Mouse (Mus musculus) cortical plate, adult 2 months (tissue): Measurements from ENCODE around the gene Gm3336.

Source experiments
- CTCF ChIP-seq: fragments of 200-500 bp; IDR thresholded peaks from 2 replicates; pipeline ENCODE4 v1.5.1; 2011; ENCODE audit warnings: mild to moderate bottlenecking, control low read depth, low read length; ENCODE audit not compliant: insufficient read depth; ENCODE audit errors: extremely low read depth
- POLR2A ChIP-seq: fragments of 200-500 bp; IDR thresholded peaks from 2 replicates; pipeline ENCODE4 v1.6.1; 2011; ENCODE audit warnings: mild to moderate bottlenecking, low read length, control low read depth; ENCODE audit not compliant: insufficient read depth; ENCODE audit errors: extremely low read depth

DNA sequence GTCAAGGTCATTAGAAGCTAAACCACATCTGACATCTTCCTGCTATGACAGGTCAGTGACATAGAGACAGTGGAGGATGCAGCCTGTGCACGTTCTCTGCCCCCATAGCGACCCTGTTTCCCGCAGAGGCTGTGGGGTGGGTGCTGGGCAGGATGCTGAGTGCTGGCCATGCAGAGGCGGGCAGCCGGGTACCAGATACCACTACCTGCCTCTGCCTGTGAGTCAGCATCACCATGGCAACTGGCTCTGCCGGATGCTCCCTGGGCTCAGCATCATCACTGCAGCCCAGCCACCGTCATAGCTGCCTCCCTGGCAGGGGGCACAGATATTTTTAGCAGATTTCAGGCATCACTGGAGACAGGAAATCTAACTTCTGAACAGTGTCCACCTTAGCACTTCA, 34.1 kb upstream of the Gm3336 start:
- TF ChIP-seq POLR2A (peak; percentile 39; the same call in 1 of the 2 replicates), CTCF (no peak)
